Mouse (Mus musculus): Measurements from ENCODE around the gene Add3. TPM values are rescaled to one million over a fixed set of nuclear protein-coding genes. Genes with fewer than 3 reads are reported as not detected.

Add3 gene
- polyA plus RNA-seq, 1 experiment from 2014 or later = 76.2 TPM

GRCm38 (mm10) chr19:53156361-53156760 is 16.1 kb downstream of the Add3 start:
- WGBS = 94% methylated on average over 3 of the region's 3 CpGs
- Histone ChIP-seq H3K36me3 (ENCODE audit: control insufficient read depth, insufficient read depth, low read length) (no peaks in the 10 kb centered on the region), H3K9me3 (ENCODE audit: control insufficient read depth, low read length) (no peaks in the 10 kb centered on the region), H3K4me3 (ENCODE audit: low read depth, low read length) (no peak overlapping the region), H3K27me3 (replicated peaks; ENCODE audit: control insufficient read depth, insufficient read depth, low read length) (no peaks in the 10 kb centered on the region), H3K4me2 (ENCODE audit: low read depth, low read length) (no peak overlapping the region), H3K4me1 (ENCODE audit: control insufficient read depth, insufficient read depth, low read length) (peaks cover 12% of the 10 kb centered on the region), H3K27ac (replicated peaks; ENCODE audit: low read depth, low read length) (no peak overlapping the region), H3K9ac (ENCODE audit: low read depth, low read length) (no peak overlapping the region)
- no peak for ATAC-seq (ENCODE audit: low read depth)
- no peak for DNase-seq (ENCODE audit: low spot score)

- DNase-seq (ENCODE audit: low spot score) = no peak
- 75% methylated on average over 5 of the region's 5 CpGs for WGBS
- H3K4me1 ChIP-seq (ENCODE audit: control insufficient read depth, insufficient read depth, low read length) = peaks cover 12% of the 10 kb centered on the region
- no peak for ATAC-seq (ENCODE audit: low read depth)
- no peaks in the 10 kb centered on the region for H3K27me3 ChIP-seq (replicated peaks; ENCODE audit: control insufficient read depth, insufficient read depth, low read length)
- H3K4me2 ChIP-seq (ENCODE audit: low read depth, low read length) = no peak overlapping the region
- no peak overlapping the region for H3K4me3 ChIP-seq (ENCODE audit: low read depth, low read length)
- H3K9me3 ChIP-seq (ENCODE audit: control insufficient read depth, low read length) = no peaks in the 10 kb centered on the region
- no peaks in the 10 kb centered on the region for H3K36me3 ChIP-seq (ENCODE audit: control insufficient read depth, insufficient read depth, low read length)
- H3K9ac ChIP-seq (ENCODE audit: low read depth, low read length) = no peak overlapping the region
- no peak overlapping the region for H3K27ac ChIP-seq (replicated peaks; ENCODE audit: low read depth, low read length)
Measured at GRCm38 (mm10) chr19:53157176-53157575, 16.9 kb downstream of the Add3 start.

GRCm38 (mm10) chr19:53159351-53159750 is 19.1 kb downstream of the Add3 start:
- Histone ChIP-seq H3K9me3 (ENCODE audit: control insufficient read depth, low read length) (no peaks in the 10 kb centered on the region), H3K4me3 (ENCODE audit: low read depth, low read length) (no peak overlapping the region), H3K27ac (replicated peaks; ENCODE audit: low read depth, low read length) (no peak overlapping the region), H3K4me2 (ENCODE audit: low read depth, low read length) (no peak overlapping the region), H3K4me1 (ENCODE audit: control insufficient read depth, insufficient read depth, low read length) (peaks cover 12% of the 10 kb centered on the region), H3K27me3 (replicated peaks; ENCODE audit: control insufficient read depth, insufficient read depth, low read length) (no peaks in the 10 kb centered on the region), H3K9ac (ENCODE audit: low read depth, low read length) (no peak overlapping the region), H3K36me3 (ENCODE audit: control insufficient read depth, insufficient read depth, low read length) (no peaks in the 10 kb centered on the region)
- ATAC-seq (ENCODE audit: low read depth) (no peak), DNase-seq (ENCODE audit: low spot score) (no peak)
- WGBS = 33% methylated on average over 7 of the region's 7 CpGs

GRCm38 (mm10) chr19:53162927-53163326 is 22.7 kb downstream of the Add3 start:
- ATAC-seq (ENCODE audit: low read depth) (no peak), DNase-seq (ENCODE audit: low spot score) (no peak)
- Histone ChIP-seq H3K4me1 (ENCODE audit: control insufficient read depth, insufficient read depth, low read length) (peaks cover 10% of the 10 kb centered on the region), H3K36me3 (ENCODE audit: control insufficient read depth, insufficient read depth, low read length) (no peaks in the 10 kb centered on the region), H3K9me3 (ENCODE audit: control insufficient read depth, low read length) (no peaks in the 10 kb centered on the region), H3K4me3 (ENCODE audit: low read depth, low read length) (no peak overlapping the region), H3K27ac (replicated peaks; ENCODE audit: low read depth, low read length) (no peak overlapping the region), H3K27me3 (replicated peaks; ENCODE audit: control insufficient read depth, insufficient read depth, low read length) (no peaks in the 10 kb centered on the region), H3K9ac (ENCODE audit: low read depth, low read length) (no peak overlapping the region), H3K4me2 (ENCODE audit: low read depth, low read length) (no peak overlapping the region)
- 84% methylated on average over 6 of the region's 6 CpGs for WGBS

- WGBS = 83% methylated on average over 7 of the region's 7 CpGs
- H3K4me1 ChIP-seq (ENCODE audit: control insufficient read depth, insufficient read depth, low read length) = peaks cover 5% of the 10 kb centered on the region
Measured at GRCm38 (mm10) chr19:53164645-53165044, 24.4 kb downstream of the Add3 start.

DNA sequence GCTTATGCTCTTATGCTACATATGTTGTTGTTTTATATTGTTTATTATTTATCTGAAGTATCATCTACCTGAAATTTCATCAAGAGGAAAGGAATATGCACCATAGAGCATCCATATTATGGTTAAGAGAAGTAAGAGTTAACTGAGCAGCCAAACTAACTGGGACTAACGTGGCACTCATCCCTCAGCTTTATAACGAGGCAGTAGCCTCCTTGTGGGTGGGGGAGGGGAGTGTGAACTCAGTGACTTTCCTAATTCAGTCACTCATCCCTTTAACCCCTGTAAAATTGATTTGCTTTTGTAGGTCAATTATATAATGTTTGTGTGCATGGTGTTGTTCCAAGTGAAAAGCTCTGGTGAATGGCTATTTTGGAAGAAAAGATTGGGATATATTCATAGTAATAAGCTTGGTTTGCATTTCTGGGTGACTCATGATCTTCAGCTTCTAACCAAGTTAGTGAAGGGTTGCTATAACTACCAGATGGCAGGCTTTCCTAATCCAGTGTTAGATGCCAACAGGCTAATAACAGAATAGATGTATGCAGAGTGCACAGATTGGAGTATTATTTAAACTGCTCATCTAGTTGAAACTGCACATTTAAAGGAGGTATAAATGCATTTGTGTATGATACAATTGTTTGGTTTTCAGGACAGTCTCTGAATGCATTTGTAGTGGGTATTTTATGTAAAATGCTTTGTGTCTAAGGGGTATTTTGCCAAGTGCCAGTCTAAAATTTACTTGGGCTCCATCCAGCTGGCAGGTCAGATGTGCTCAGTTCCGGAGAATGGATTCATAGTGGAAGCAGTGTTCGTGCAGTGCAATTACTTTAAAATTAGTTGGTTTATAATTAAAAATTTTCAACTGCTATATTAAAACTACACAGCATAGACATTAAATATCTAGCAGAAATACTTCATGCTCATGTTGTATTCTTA is 25.3 kb downstream of the Add3 start:
- DNase-seq (ENCODE audit: low spot score) (no peak), ATAC-seq (ENCODE audit: low read depth) (no peak)
- 40% methylated on average over 4 of the region's 4 CpGs for WGBS
- H3K4me1 ChIP-seq (ENCODE audit: control insufficient read depth, insufficient read depth, low read length) = no peaks in the 10 kb centered on the region
- H3K4me2 ChIP-seq (ENCODE audit: low read depth, low read length) = no peak overlapping the region
- no peaks in the 10 kb centered on the region for H3K36me3 ChIP-seq (ENCODE audit: control insufficient read depth, insufficient read depth, low read length)
- H3K27me3 ChIP-seq (replicated peaks; ENCODE audit: control insufficient read depth, insufficient read depth, low read length) = no peaks in the 10 kb centered on the region
- no peak overlapping the region for H3K4me3 ChIP-seq (ENCODE audit: low read depth, low read length)
- H3K9me3 ChIP-seq (ENCODE audit: control insufficient read depth, low read length) = no peaks in the 10 kb centered on the region
- no peak overlapping the region for H3K27ac ChIP-seq (replicated peaks; ENCODE audit: low read depth, low read length)
- H3K9ac ChIP-seq (ENCODE audit: low read depth, low read length) = no peak overlapping the region

More at GRCm38 (mm10) chr19:53164645-53165044, 24.4 kb downstream of the Add3 start:
- no peak overlapping the region for H3K4me2 ChIP-seq (ENCODE audit: low read depth, low read length)
- H3K4me3 ChIP-seq (ENCODE audit: low read depth, low read length) = no peak overlapping the region
- no peak for ATAC-seq (ENCODE audit: low read depth)
- no peaks in the 10 kb centered on the region for H3K36me3 ChIP-seq (ENCODE audit: control insufficient read depth, insufficient read depth, low read length)
- DNase-seq (ENCODE audit: low spot score) = no peak
- H3K27me3 ChIP-seq (replicated peaks; ENCODE audit: control insufficient read depth, insufficient read depth, low read length) = no peaks in the 10 kb centered on the region
- H3K9ac ChIP-seq (ENCODE audit: low read depth, low read length) = no peak overlapping the region
- no peak overlapping the region for H3K27ac ChIP-seq (replicated peaks; ENCODE audit: low read depth, low read length)
- H3K9me3 ChIP-seq (ENCODE audit: control insufficient read depth, low read length) = no peaks in the 10 kb centered on the region

DNA sequence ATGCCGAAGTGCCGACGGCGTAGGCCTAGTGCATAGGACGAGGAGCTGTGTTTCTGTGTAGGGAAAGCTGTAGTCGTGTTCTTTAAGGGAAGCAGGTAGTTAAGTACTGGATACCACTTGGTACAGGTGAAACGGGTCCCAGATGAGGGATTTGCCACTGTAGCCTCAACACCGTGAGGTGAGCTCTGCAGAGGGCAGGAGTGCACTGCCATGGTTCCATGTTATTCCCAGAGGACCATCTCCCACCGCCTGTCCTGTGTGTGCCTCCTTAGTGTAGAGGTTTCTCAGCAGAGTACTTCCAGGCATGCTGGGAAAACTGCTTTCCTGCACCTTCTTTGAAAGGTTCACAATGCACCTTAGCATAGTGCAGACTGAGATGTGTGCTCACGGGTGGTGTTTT is 26.1 kb downstream of the Add3 start:
- no peak overlapping the region for H3K9ac ChIP-seq (ENCODE audit: low read depth, low read length)
- H3K4me2 ChIP-seq (ENCODE audit: low read depth, low read length) = no peak overlapping the region
- WGBS = 86% methylated on average over 10 of the region's 10 CpGs
- no peaks in the 10 kb centered on the region for H3K27me3 ChIP-seq (replicated peaks; ENCODE audit: control insufficient read depth, insufficient read depth, low read length)
- H3K4me3 ChIP-seq (ENCODE audit: low read depth, low read length) = no peak overlapping the region
- H3K4me1 ChIP-seq (ENCODE audit: control insufficient read depth, insufficient read depth, low read length) = no peaks in the 10 kb centered on the region
- no peak for DNase-seq (ENCODE audit: low spot score)
- H3K9me3 ChIP-seq (ENCODE audit: control insufficient read depth, low read length) = no peaks in the 10 kb centered on the region
- no peaks in the 10 kb centered on the region for H3K36me3 ChIP-seq (ENCODE audit: control insufficient read depth, insufficient read depth, low read length)
- ATAC-seq (ENCODE audit: low read depth) = no peak
- H3K27ac ChIP-seq (replicated peaks; ENCODE audit: low read depth, low read length) = no peak overlapping the region

DNA sequence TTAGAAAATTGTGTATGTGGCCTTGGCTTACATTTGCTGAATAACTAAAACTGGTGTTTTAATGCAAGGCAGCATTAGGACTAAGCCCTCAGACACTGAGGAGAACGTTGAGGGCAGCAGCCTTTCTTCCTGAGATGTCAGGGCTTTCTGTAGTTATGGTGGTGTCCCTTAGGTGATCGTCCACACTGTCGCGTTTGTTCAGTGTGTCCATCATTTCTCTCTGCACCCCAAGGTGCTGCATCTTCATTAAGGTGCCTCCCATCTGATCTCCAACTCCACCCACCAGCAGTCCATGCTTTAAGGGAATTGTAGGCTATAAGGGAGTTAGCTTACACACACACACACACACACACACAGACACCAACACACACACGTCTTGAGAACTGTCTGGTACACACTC is 28.3 kb downstream of the Add3 start:
- no peak overlapping the region for H3K4me2 ChIP-seq (ENCODE audit: low read depth, low read length)
- DNase-seq (ENCODE audit: low spot score) = no peak
- no peaks in the 10 kb centered on the region for H3K27me3 ChIP-seq (replicated peaks; ENCODE audit: control insufficient read depth, insufficient read depth, low read length)
- H3K36me3 ChIP-seq (ENCODE audit: control insufficient read depth, insufficient read depth, low read length) = no peaks in the 10 kb centered on the region
- no peaks in the 10 kb centered on the region for H3K9me3 ChIP-seq (ENCODE audit: control insufficient read depth, low read length)
- no peak for ATAC-seq (ENCODE audit: low read depth)
- no peaks in the 10 kb centered on the region for H3K4me1 ChIP-seq (ENCODE audit: control insufficient read depth, insufficient read depth, low read length)
- no peak overlapping the region for H3K4me3 ChIP-seq (ENCODE audit: low read depth, low read length)
- no peak overlapping the region for H3K27ac ChIP-seq (replicated peaks; ENCODE audit: low read depth, low read length)
- no peak overlapping the region for H3K9ac ChIP-seq (ENCODE audit: low read depth, low read length)
- WGBS = 69% methylated on average over 5 of the region's 5 CpGs

GRCm38 (mm10) chr19:53170651-53171050 is 30.4 kb downstream of the Add3 start:
- ATAC-seq (ENCODE audit: low read depth) = no peak
- WGBS = 50% methylated on average over 3 of the region's 5 CpGs
- H3K27ac ChIP-seq (replicated peaks; ENCODE audit: low read depth, low read length) = no peak overlapping the region
- H3K9ac ChIP-seq (ENCODE audit: low read depth, low read length) = no peak overlapping the region
- no peaks in the 10 kb centered on the region for H3K9me3 ChIP-seq (ENCODE audit: control insufficient read depth, low read length)
- H3K36me3 ChIP-seq (ENCODE audit: control insufficient read depth, insufficient read depth, low read length) = no peaks in the 10 kb centered on the region
- no peak overlapping the region for H3K4me3 ChIP-seq (ENCODE audit: low read depth, low read length)
- no peak overlapping the region for H3K4me2 ChIP-seq (ENCODE audit: low read depth, low read length)
- H3K4me1 ChIP-seq (ENCODE audit: control insufficient read depth, insufficient read depth, low read length) = no peaks in the 10 kb centered on the region
- DNase-seq (ENCODE audit: low spot score) = no peak
- no peaks in the 10 kb centered on the region for H3K27me3 ChIP-seq (replicated peaks; ENCODE audit: control insufficient read depth, insufficient read depth, low read length)
